Mouse (Mus musculus): Measurements from ENCODE around the gene Fam25c. TPM values are rescaled to one million over a fixed set of nuclear protein-coding genes. Genes with fewer than 3 reads are reported as not detected.
"Not testable (repeated sequence)": the region's sequence is repeated elsewhere in the genome, so short reads cannot be mapped to it uniquely, and the experiment has no call there.

Fam25c gene
- polyA plus RNA-seq, 1 experiment: not detected

DNA sequence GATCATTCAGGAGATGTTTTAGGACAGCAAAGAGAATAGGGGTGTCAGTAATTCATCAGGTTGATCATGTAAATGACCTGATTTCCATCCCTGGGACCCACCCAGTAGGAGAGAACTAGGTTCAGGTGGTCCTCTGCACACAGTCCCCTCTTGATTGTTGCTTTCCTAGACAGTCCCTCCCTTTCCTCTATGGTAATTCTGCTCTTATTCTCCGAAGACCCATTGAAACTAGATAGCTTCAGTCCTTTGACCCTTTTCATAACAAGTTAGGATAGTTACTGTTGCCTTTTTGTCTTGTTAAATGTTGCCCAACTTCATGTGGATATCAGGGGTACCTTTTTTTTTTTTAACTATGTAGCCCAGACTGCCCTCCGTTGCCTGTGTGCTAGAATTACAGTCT, 38.9 kb downstream of the Fam25c start:
- H3K4me3 ChIP-seq (ENCODE audit: insufficient read depth, low read length): no peak overlapping the region
- H3K27ac ChIP-seq (ENCODE audit: insufficient read depth, low read length): no peak overlapping the region
- peaks cover 3% of the 10 kb centered on the region for H3K4me1 ChIP-seq (ENCODE audit: control insufficient read depth, insufficient read depth, low read length)
- TF ChIP-seq POLR2A (IDR thresholded peaks at IDR 0.05; ENCODE audit: extremely low read depth, insufficient read depth, low read length): no peak
- TF ChIP-seq CTCF (IDR thresholded peaks at IDR 0.05; ENCODE audit: extremely low read depth, insufficient read depth, low read length): no peak

DNA sequence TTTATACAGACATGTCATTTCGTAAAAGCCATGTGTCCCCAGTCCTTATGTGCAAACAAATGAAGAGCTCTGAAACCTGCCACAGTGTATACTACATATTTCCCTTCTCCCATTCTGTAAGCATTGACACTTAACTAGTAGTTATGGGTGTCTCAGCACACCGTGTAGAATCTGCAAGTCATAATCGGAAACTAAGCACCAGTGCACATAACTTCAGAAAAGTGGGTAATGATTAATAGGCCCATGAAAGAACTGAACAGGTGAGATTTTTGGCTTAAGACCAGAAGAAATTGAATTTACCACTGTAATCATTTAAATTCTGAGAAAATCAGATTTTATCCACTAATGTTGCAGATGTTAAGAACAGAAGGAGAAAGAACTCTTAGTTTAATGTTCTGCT, 40.4 kb downstream of the Fam25c start:
- TF ChIP-seq POLR2A (IDR thresholded peaks at IDR 0.05; ENCODE audit: extremely low read depth, insufficient read depth, low read length) (no peak), CTCF (IDR thresholded peaks at IDR 0.05; ENCODE audit: extremely low read depth, insufficient read depth, low read length) (no peak)
- no peak overlapping the region for H3K4me3 ChIP-seq (ENCODE audit: insufficient read depth, low read length)
- no peak overlapping the region for H3K27ac ChIP-seq (ENCODE audit: insufficient read depth, low read length)
- peaks cover 3% of the 10 kb centered on the region for H3K4me1 ChIP-seq (ENCODE audit: control insufficient read depth, insufficient read depth, low read length)

DNA sequence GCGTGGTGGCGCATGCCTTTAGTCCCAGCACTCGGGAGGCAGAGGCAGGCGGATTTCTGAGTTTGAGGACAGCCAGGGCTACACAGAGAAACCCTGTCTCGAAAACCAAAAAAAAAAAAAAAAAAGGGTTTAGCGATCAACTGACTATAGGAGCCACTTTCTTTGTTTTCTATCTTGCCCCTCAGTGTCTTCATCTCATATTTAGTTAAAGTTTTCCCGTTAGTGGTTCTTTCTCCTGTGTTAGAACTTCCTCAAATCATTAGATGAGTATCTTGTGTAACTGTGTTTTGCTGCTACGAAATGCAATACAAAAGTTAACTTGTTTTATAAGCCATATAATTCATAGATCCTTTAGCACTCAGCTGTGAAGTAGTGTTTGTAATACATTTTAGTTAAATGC, 40.9 kb downstream of the Fam25c start:
- not testable (repeated sequence) for H3K27ac ChIP-seq (ENCODE audit: insufficient read depth, low read length); H3K4me3 ChIP-seq (ENCODE audit: insufficient read depth, low read length); H3K4me1 ChIP-seq (ENCODE audit: control insufficient read depth, insufficient read depth, low read length)

DNA sequence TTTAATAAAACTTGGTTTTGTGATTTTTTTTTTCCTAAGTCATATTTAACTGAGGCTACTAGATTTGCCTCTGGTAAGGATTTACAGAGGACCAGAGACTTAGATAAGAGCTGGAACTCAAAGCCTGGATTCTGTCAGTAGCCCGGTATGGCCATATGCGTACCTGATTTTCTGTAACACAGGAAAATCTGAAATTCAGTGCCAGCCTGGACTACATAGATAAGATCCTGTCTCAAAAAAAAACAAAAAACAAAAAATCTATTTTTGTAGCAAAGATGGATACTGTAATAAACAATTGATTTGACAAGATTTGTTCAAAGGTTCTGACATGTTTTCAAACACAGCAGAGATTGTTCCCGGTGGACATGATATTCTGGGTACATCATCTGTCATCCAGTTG, 41.6 kb downstream of the Fam25c start:
- Histone ChIP-seq H3K27ac (ENCODE audit: insufficient read depth, low read length) (no peak overlapping the region), H3K4me1 (ENCODE audit: control insufficient read depth, insufficient read depth, low read length) (peaks cover 3% of the 10 kb centered on the region), H3K4me3 (ENCODE audit: insufficient read depth, low read length) (peak overlapping the region; percentile 99; the same call in 1 of the 2 replicates)
- TF ChIP-seq CTCF (IDR thresholded peaks at IDR 0.05; ENCODE audit: extremely low read depth, insufficient read depth, low read length): no peak
- TF ChIP-seq POLR2A (IDR thresholded peaks at IDR 0.05; ENCODE audit: extremely low read depth, insufficient read depth, low read length): no peak

DNA sequence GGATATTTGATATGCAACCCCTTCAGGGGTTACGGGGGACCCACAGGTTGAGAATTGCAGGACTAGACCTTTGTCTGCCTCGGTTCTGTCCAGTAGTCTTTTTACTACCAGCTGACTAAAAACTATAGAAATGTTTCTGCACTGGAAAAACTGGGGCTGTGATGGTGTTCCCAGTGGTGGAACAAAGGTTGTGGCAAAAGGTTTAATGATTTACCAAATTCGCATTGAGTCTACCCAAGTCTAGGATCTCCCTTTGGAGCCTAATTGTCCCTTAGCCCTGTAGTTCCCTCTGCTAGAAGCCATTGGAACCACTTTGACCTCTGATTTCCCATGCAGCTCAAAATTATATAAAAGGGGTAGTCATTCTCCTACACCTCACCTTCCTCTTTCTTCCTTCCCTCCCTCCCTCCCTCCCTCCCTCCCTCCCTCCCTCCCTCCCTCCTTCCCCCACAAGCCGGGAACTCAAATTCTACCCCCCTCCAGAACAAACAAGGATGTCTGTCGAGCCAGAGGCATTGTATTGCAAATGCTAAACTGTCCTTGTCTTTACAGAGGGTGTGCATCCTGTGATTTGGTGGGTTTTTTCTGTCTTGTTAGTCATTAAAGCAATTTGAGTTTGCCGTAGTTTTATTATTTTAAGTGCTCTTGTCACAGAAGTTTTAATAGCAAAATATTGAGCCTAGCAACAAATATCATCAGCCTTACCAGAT, 42.7 kb downstream of the Fam25c start:
- H3K4me3 ChIP-seq (ENCODE audit: insufficient read depth, low read length): peak overlapping the region; percentile 99
- H3K27ac ChIP-seq (ENCODE audit: insufficient read depth, low read length): no peak overlapping the region
- TF ChIP-seq CTCF (IDR thresholded peaks at IDR 0.05; ENCODE audit: extremely low read depth, insufficient read depth, low read length) (no peak), POLR2A (IDR thresholded peaks at IDR 0.05; ENCODE audit: extremely low read depth, insufficient read depth, low read length) (no peak)
- peaks cover 3% of the 10 kb centered on the region for H3K4me1 ChIP-seq (ENCODE audit: control insufficient read depth, insufficient read depth, low read length)

DNA sequence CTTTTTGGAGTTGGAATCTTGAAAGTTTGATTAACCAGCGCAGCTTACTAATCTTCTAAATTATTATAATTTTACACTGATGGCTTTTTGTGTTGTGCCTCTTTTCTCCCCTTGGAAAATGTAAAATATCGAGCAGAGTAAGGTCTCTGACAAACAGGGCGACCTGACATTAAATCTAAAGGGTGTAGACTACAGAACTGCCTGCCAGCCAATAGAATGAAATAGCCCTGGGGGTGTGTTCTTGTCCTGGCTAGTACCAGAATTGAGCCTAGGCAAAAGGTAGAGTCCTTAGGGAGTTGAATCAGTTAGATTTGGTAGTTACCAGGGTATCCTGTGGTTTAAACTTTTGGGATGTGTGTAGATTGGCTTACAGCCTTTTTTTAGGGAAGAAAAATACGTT, 43.5 kb downstream of the Fam25c start:
- H3K27ac ChIP-seq (ENCODE audit: insufficient read depth, low read length): no peak overlapping the region
- peak overlapping the region; percentile 99 for H3K4me3 ChIP-seq (ENCODE audit: insufficient read depth, low read length)
- peaks cover 3% of the 10 kb centered on the region for H3K4me1 ChIP-seq (ENCODE audit: control insufficient read depth, insufficient read depth, low read length)
- TF ChIP-seq CTCF (IDR thresholded peaks at IDR 0.05; ENCODE audit: extremely low read depth, insufficient read depth, low read length) (no peak), POLR2A (IDR thresholded peaks at IDR 0.05; ENCODE audit: extremely low read depth, insufficient read depth, low read length) (no peak)

DNA sequence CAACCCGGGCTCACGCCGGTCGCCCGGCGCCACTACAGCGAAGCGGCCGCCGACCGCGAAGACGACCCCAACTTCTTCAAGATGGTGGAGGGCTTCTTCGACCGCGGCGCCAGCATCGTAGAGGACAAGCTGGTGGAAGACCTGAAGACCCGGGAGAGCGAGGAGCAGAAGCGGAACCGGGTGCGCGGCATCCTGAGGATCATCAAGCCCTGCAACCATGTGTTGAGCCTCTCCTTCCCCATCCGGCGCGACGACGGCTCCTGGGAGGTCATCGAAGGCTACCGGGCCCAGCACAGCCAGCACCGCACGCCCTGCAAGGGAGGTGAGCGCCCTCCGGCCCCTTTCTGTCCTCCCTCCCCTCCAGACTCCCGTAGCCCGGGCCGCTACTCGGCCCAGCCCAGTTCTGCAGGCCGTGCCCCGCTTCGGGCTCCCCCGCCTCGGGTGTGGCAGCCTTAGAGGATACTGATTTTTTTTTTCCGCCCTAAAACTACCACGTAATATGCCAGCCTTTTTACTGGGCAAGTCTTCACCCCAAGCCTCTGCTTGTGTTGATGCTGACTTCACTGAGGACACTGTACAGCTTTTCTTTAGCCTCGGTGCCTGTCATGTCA, 44.1 kb downstream of the Fam25c start:
- TF ChIP-seq POLR2A (IDR thresholded peaks at IDR 0.05; ENCODE audit: extremely low read depth, insufficient read depth, low read length): no peak
- no peak for TF ChIP-seq CTCF (IDR thresholded peaks at IDR 0.05; ENCODE audit: extremely low read depth, insufficient read depth, low read length)
- Histone ChIP-seq H3K4me1 (ENCODE audit: control insufficient read depth, insufficient read depth, low read length) (peaks cover 3% of the 10 kb centered on the region), H3K4me3 (ENCODE audit: insufficient read depth, low read length) (peak overlapping the region; percentile 99), H3K27ac (ENCODE audit: insufficient read depth, low read length) (peak overlapping the region; percentile 98)

DNA sequence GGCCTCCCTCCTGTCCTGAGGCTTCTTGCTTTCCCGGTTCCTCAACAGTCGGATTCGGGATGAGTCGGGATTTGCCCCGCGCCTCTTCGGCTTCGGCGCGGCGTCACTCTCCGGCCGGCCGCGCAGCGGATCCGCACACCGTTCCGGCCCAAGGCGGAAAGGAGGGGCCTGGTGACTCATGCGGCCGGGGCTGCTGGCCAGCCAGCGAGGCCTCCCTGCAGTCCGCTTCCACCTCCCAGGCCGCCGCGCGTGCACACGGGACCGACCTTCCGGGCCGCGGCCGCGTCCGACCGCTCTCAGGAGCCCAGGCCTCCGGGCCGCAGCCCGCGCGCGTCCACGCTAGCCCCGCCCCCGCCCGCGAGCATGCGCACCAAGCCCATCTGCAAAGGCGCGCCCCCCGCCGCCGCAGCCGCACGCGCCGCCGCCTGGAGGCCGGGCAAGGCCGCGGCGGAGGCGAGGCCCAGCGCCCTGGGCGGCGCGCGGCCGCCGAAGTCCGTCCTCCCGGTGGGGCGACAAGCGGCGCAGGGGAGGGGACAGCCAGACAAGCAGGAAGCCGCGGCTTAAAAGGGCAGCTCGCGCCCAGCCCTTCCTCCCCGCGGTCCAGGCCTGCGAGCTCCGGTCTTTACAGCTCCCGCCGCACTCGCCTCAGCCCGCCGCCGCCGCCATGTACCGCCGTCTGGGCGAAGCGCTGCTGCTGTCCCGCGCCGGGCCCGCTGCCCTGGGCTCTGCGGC, 44.8 kb downstream of the Fam25c start, which contains the start of the genes Shld2 and Glud1:
Gene Shld2 (minus strand): TSS at position 260 of the 732 bp plus-strand sequence.
Gene Glud1 (plus strand): TSS at position 494 of the 732 bp plus-strand sequence.
- TF ChIP-seq CTCF (IDR thresholded peaks at IDR 0.05; ENCODE audit: extremely low read depth, insufficient read depth, low read length): no peak
- TF ChIP-seq POLR2A (IDR thresholded peaks at IDR 0.05; ENCODE audit: extremely low read depth, insufficient read depth, low read length): peak; percentile 61
- H3K4me1 ChIP-seq (ENCODE audit: control insufficient read depth, insufficient read depth, low read length): peaks cover 3% of the 10 kb centered on the region
- H3K27ac ChIP-seq (ENCODE audit: insufficient read depth, low read length): peak within 1 kb of the TSS; percentile 98
- H3K4me3 ChIP-seq (ENCODE audit: insufficient read depth, low read length): peak within 1 kb of the TSS; percentile 99

DNA sequence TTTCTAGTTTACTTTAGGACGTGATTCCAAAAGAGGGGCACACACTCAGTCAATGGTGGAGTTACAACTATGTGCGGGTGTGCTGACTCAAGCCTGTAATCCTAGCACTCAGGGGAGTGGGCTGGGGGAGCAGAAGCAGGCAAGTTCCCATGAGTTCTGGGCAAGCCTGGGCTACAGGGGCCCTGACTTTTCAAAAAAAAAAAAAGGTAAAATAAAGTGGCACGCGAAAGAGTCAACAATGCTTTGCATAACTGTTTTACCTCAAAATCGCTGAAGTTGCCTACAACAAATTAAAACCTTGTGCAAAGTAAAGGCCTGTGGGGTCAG, 45.4 kb downstream of the Fam25c start:
- peak overlapping the region; percentile 78 for H3K27ac ChIP-seq (ENCODE audit: insufficient read depth, low read length)
- peak overlapping the region; percentile 99 for H3K4me3 ChIP-seq (ENCODE audit: insufficient read depth, low read length)
- TF ChIP-seq CTCF (IDR thresholded peaks at IDR 0.05; ENCODE audit: extremely low read depth, insufficient read depth, low read length): no peak
- TF ChIP-seq POLR2A (IDR thresholded peaks at IDR 0.05; ENCODE audit: extremely low read depth, insufficient read depth, low read length): no peak
- peaks cover 3% of the 10 kb centered on the region for H3K4me1 ChIP-seq (ENCODE audit: control insufficient read depth, insufficient read depth, low read length)

All from cortical plate, adult 2 months (tissue).